Mouse (Mus musculus) kidney, adult 18-20 months (tissue): ENCODE measurements around the gene Gng2.
"Not testable (repeated sequence)": the region's sequence is repeated elsewhere in the genome, so short reads cannot be mapped to it uniquely, and the experiment has no call there.

Experiments
- DNase-seq: peaks from one replicate; pipeline ENCODE4 v3.0.0; 2021

Gene Gng2

GRCm38 (mm10) chr14:19935084-19935483, 42.3 kb downstream of the Gng2 start:
- DNase-seq = no peak

- DNase-seq = no peak
These were observed 44.1 kb downstream of the Gng2 start for GRCm38 (mm10) chr14:19933314-19933713.

GRCm38 (mm10) chr14:19927879-19928278, 49.5 kb downstream of the Gng2 start:
- DNase-seq = no peak

GRCm38 (mm10) chr14:19927156-19927555, 50.3 kb downstream of the Gng2 start:
- DNase-seq = no peak

DNA sequence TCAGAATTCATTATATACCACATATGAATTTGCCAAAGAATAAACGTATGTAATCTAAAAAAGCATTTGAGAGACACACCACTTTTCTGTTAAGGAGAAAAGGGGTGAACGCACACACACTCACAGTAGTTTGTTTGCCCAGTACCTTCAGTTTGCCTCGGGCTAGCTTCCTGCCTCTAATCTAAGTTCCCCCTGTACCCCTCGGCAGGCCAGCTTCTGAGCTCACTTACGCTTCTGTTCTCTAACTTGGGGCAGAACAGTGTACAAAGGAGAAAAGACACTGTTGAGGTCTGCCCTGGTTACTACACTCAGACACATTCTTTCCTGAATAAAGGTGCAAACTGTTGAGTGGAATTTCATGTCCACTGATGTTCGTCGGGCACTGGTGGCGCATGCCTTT, 51.1 kb downstream of the Gng2 start:
- no peak for DNase-seq

DNA sequence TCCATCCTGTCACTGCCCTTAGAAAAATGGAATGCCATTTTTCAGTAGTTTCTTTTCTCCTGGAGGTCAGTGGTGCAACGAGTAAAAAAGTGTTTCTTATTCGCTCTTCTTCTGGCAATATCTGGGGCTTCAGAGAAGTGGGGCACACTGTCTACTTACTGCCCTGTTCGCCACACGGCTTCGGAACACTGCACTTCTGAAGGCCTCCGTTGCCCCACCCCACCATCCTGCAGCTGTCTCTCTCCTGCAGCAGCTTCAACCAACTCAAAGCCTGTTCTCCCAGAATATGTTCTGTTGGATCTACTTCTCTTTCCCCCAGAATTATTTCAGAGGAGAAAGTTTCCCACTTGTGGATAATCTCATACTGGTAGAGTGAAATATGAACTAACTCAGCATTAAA, 52.3 kb downstream of the Gng2 start:
- DNase-seq = no peak

GRCm38 (mm10) chr14:19924086-19924485, 53.3 kb downstream of the Gng2 start:
- DNase-seq = no peak

DNA sequence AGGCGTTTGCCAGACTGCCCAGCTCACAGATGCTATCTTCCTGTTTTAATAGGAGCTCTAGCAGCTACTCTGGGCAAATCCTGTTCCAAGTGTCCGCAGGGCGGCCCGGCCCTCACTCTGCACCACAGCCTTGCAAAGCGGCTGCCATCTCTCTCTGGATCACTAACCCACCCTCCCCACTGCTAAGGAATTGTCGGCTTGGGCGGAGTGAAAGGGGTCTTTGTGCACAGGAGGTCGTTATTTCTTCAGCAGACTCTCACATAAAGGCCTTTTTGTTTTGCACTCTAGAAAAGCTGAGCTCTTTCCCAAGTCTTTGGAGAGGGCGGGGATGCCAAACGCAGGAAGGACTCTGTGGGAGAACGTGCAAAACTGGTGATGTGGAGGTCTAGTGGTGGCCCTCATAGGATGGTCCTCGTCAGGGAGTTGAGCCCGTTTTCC, 57.2 kb downstream of the Gng2 start:
- no peak for DNase-seq

- DNase-seq = no peak
These were observed 57.6 kb downstream of the Gng2 start for GRCm38 (mm10) chr14:19919789-19920188.

- DNase-seq = no peak
These were observed 59.9 kb downstream of the Gng2 start for GRCm38 (mm10) chr14:19917534-19917933.

- no peak for DNase-seq
These were observed 61.1 kb downstream of the Gng2 start for GRCm38 (mm10) chr14:19916315-19916714.

GRCm38 (mm10) chr14:19912891-19913290, 64.5 kb downstream of the Gng2 start:
- DNase-seq = no peak

DNA sequence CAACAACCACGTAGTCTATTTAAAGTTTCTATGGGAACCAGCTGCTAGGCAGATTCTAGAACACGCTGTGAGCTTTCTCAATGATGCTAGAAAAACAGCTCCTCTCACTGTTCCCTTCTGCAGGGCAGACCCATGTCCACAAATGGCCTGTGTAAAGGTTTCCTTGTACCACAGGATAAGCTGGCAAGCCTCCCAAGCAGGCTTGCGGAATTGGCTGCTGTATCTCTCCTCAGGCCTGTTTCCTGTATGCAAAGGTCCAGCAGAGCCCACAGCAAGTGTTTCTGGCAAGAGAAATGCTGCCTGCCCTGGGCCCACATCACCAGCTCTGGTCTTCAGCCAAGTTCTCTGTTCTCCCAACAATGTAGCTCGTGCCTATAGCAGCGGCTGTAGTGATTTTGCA, 71.8 kb downstream of the Gng2 start:
- DNase-seq = peak; percentile 31

DNA sequence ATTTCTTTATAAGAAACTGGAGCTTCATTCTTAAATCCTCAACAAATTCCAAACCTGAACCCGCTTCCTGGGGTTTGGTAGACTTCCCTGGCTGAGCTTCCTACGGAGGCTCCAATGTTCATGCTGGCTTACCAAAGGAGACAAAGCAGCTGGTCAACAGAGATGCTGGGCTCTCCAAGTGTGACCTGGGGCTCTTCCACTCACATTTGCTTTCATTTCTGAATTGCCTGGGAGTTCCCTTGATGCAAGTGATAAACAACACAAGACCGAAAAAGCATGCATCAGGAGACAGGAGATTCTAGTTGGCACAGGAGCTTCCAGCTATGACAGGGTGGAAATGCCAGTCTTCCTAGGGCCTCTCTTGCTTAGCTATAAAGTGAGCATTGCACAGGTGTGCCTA, 72.6 kb downstream of the Gng2 start:
- no peak for DNase-seq

GRCm38 (mm10) chr14:19904031-19904430, 73.4 kb downstream of the Gng2 start:
- DNase-seq = no peak

- DNase-seq = no peak
These were observed 76.9 kb downstream of the Gng2 start for GRCm38 (mm10) chr14:19900492-19900891.

DNA sequence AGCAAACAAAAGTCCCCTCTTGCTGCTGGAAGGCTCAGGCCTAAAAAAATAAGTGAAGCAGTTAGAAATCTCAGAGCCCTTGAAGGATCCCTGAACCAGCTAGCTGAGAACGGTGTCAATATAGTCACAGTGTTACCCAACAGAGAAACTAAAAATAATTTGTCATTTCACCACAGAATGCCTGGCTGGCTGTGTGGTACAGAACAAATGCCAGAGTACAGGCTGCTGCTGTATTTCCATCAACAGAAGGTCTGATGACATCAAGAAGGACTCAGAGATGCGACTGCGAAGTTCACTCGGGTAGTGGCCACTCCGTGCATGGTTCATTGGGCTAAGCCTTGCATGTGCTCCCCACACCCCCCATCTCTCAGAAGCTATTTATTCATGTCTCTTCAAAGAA, 89.9 kb downstream of the Gng2 start:
- no peak for DNase-seq

DNA sequence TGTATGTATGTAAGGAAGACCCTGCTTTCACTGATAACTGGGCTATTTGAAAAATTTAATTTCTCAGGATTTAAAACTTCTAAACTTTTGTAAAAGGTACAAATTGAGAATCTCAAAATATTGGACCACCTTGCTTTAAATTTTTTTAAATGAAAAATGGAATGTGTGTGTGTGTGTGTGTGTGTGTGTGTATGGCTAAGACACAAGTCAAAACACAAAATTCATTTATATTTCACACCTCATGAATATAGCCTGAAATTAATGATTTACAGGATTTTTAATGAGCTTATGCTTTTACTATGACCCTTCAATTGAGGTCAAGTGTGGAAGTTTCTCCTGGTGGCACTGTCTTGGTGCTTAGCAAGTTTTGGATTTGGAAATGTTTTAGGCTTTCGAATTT, 93.0 kb downstream of the Gng2 start:
- not testable (repeated sequence) for DNase-seq

DNA sequence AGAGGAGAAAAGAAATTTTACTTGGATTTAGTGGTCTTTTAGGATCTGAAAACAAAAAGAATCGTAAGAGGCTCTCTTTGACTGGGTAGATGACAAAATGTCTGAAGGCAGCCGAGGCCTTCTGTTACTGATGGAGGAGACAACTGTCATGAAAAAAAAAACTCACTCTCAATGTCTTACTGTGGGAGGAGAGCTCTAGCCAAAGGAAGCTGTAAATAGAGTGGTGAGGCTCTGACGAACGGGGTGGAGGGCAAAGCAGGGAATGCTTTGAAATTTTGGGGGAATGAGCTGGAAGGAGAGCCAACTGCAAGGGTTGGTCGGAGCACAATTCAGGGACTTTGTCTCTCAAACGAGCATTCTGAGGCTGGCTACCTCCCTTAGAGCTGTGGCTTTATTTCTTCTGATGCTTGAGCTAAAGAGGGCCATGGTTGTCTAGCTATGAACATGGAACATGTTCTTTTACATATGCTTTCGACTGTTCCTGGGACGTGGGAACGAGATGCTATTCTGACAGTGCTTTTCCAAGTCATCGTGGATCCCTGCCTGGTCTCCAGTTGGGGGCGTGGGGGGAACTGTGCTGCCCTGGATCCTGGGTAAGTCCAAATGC, 103.1 kb downstream of the Gng2 start:
- DNase-seq = no peak

GRCm38 (mm10) chr14:19867286-19867935, 110.0 kb downstream of the Gng2 start:
- DNase-seq = no peak

DNA sequence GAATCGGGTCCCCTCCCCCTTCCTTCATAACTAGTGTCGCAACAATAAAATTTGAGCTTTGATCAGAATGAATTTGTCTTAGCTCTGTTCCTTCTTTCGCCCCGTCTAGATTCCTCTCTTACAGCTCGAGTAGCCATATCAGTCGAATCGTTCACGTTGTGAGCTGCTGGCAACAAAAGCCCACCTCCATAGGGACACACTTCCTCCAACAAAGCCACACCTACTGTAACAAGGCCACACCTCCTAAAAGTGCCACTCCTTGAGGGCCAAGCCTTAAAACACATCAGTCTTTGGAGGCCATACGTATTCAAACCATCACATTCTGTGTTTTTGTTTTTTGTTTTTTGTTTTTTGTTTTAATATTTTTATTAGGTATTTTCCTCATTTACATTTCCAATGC, 112.3 kb downstream of the Gng2 start:
- not testable (repeated sequence) for DNase-seq

GRCm38 (mm10) chr14:19861311-19862080, 115.9 kb downstream of the Gng2 start:
- no peak for DNase-seq

- no peak for DNase-seq
These were observed 117.1 kb downstream of the Gng2 start for GRCm38 (mm10) chr14:19860281-19860680.
